Comparison of ENCODE assay signal across 8 mouse cellular contexts in the genomic region with DNA sequence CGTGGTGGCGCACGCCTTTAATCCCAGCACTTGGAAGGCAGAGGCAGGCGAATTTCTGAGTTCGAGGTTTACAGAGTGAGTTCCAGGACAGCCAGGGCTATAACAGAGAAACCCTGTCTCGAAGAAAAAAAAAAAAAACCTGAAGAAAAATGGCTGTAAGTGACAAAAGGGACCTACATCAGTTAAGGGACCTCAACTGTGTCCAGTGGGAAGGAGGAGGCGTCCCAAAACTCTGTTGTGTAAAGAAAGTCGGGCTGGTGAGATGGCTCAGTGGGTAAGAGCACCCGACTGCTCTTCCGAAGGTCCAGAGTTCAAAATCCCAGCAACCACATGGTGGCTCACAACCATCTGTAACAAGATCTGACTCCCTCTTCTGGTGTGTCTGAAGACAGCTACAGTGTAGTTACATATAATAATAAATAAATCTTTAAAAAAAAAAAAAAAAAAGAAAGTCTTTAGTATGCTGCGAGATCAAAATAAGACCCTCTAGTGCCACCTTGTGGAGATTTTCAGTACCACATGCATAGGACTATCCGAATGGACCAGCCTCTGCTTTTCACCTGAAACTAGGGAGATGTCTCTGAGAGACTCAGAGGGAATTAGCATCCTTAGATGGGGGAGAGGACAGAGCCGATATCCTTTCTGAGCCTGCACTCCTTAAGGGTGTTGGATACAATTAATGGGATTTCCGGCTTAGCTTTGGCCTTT. TPM values are rescaled to one million over a fixed set of nuclear protein-coding genes. Genes with fewer than 3 reads are reported as not detected.
A peak's percentile ranks its signal among the peaks of the same experiment; 100 is the strongest.
DNase-seq lines count a peak whose midpoint lies in the region; ATAC-seq and TF ChIP-seq lines count a peak whose summit lies in the region.
"Not testable (repeated sequence)": the region's sequence is repeated elsewhere in the genome, so short reads cannot be mapped to it uniquely, and the experiment has no call there.

No protein-coding gene starts in this region.

- not testable (repeated sequence) for H3K27me3 ChIP-seq in MEL (ENCODE audit: control insufficient read depth in 1 of 2, insufficient read depth in 2 of 2, low read length in 2 of 2)
- H3K27me3 ChIP-seq in forebrain, embryonic 10.5 days (ENCODE audit: poor library complexity, severe bottlenecking): peaks cover 49% of the 10 kb centered on the region
- H3K27me3 ChIP-seq in hindbrain, embryonic 11.5 days (ENCODE audit: control insufficient read depth, insufficient read depth, low read length): peaks cover 36% of the 10 kb centered on the region
- peaks cover 38% of the 10 kb centered on the region for H3K27me3 ChIP-seq in lung, embryonic 15.5 days

- WGBS in forebrain, embryonic 10.5 days: 41% methylated on average over 14 of the region's 14 CpGs
- 41% methylated on average over 14 of the region's 14 CpGs for WGBS in hindbrain, embryonic 11.5 days
- 34% methylated on average over 14 of the region's 14 CpGs for WGBS in lung, embryonic 15.5 days

- not testable (repeated sequence) for H3K4me1 ChIP-seq in MEL (ENCODE audit: control insufficient read depth in 1 of 2, insufficient read depth in 2 of 2, low read length in 2 of 2); hindbrain, embryonic 11.5 days (replicated peaks; ENCODE audit: control insufficient read depth, insufficient read depth, low read length)
- peaks cover 36% of the 10 kb centered on the region for H3K4me1 ChIP-seq in forebrain, embryonic 10.5 days
- peaks cover 27% of the 10 kb centered on the region for H3K4me1 ChIP-seq in lung, embryonic 15.5 days

- TF ChIP-seq CTCF in MEL (IDR thresholded peaks at IDR 0.05 in 2 of 3, conservative IDR thresholded peaks at IDR 0.05 in 1 of 3; ENCODE audit: control insufficient read depth in 1 of 3, insufficient read depth in 1 of 3, low read depth in 2 of 3, low read length in 3 of 3, poor library complexity in 1 of 3, severe bottlenecking in 1 of 3): peak; percentile 43 to 72 (median 68); a peak in 5 of 6 replicates

- not testable (repeated sequence) for H3K9me3 ChIP-seq in MEL (replicated peaks; ENCODE audit: insufficient read depth, low read length); forebrain, embryonic 10.5 days; hindbrain, embryonic 11.5 days (ENCODE audit: control insufficient read depth, low read length); lung, embryonic 15.5 days

- H3K79me2 ChIP-seq in MEL (ENCODE audit: control insufficient read depth, insufficient read depth, low read length, poor library complexity): not testable (repeated sequence)

- TF ChIP-seq POLR2A in MEL (IDR thresholded peaks at IDR 0.05; ENCODE audit: control insufficient read depth in 1 of 2, insufficient read depth in 1 of 2, low read depth in 1 of 2, low read length in 2 of 2, poor library complexity in 1 of 2): not testable (repeated sequence)

- not testable (repeated sequence) for TF ChIP-seq EP300 in MEL (IDR thresholded peaks at IDR 0.05; ENCODE audit: low read depth in 1 of 2, low read length in 2 of 2)

- not testable (repeated sequence) for H3K4me2 ChIP-seq in hindbrain, embryonic 11.5 days (replicated peaks; ENCODE audit: low read depth, low read length)
- 0 out of 2 replicates have a peak overlapping the region, but pooled peaks have one; percentile 69 for H3K4me2 ChIP-seq in lung, embryonic 15.5 days

- peak; percentile 50 for TF ChIP-seq RAD21 in MEL (IDR thresholded peaks at IDR 0.05; ENCODE audit: low read depth, low read length)

- not testable (repeated sequence) for ATAC-seq in hindbrain, embryonic 11.5 days (ENCODE audit: low FRiP score); lung, embryonic 15.5 days (ENCODE audit: borderline replicate concordance, extremely low read depth, low FRiP score, low TSS enrichment)

- H3K27ac ChIP-seq in MEL (ENCODE audit: control insufficient read depth, low read depth, low read length); forebrain, embryonic 10.5 days; hindbrain, embryonic 11.5 days (ENCODE audit: low read depth, low read length); lung, embryonic 15.5 days: not testable (repeated sequence)

- peak; percentile 77 for DNase-seq in MEL (ENCODE audit: low read depth, low spot score)
- peak; percentile 69 for DNase-seq in cerebellum, adult 11 months
- DNase-seq in forebrain, embryonic 10.5 days (ENCODE audit: extremely low spot score, low spot score): peak; percentile 66
- peak; percentile 86 for DNase-seq in hindbrain, embryonic 11.5 days (ENCODE audit: low spot score)
- peak; percentile 72 to 82 for DNase-seq in layer of hippocampus, postnatal 14 days (ENCODE audit: low spot score in 2 of 2)
- peak; percentile 70 for DNase-seq in retina, postnatal 7 days (ENCODE audit: low read depth, low spot score)
- peak; percentile 84 for DNase-seq in thymus, postnatal 4 days

- not testable (repeated sequence) for H3K9ac ChIP-seq in MEL (ENCODE audit: control insufficient read depth, low read depth, low read length, poor library complexity, severe bottlenecking); hindbrain, embryonic 11.5 days (ENCODE audit: low read depth, low read length); lung, embryonic 15.5 days

- H3K4me3 ChIP-seq in MEL (ENCODE audit: control insufficient read depth in 1 of 2, insufficient read depth in 1 of 2, low read depth in 2 of 2, low read length in 2 of 2); hindbrain, embryonic 11.5 days (ENCODE audit: low read depth, low read length); lung, embryonic 15.5 days: not testable (repeated sequence)
- H3K4me3 ChIP-seq in forebrain, embryonic 10.5 days: 0 out of 2 replicates have a peak overlapping the region, but pooled peaks have one; percentile 3

- H3K36me3 ChIP-seq in MEL (ENCODE audit: control insufficient read depth in 1 of 2, insufficient read depth in 2 of 2, low read length in 2 of 2); hindbrain, embryonic 11.5 days (ENCODE audit: control insufficient read depth, insufficient read depth, low read length); lung, embryonic 15.5 days: not testable (repeated sequence)
- peaks cover 16% of the 10 kb centered on the region for H3K36me3 ChIP-seq in forebrain, embryonic 10.5 days (replicated peaks)

TF ChIP-seq in MEL, 35 proteins besides CTCF, POLR2A, EP300 and RAD21:
- TF ChIP-seq ZC3H11A (IDR thresholded peaks at IDR 0.05; ENCODE audit: low read depth, low read length) (peak; percentile 43), SMC3 (IDR thresholded peaks at IDR 0.05; ENCODE audit: low read depth, low read length) (peak; percentile 70)

RNA-seq across cellular contexts. Expression of gene Gnat1, which starts 1.5 kb away (rescaled TPM):
- total RNA-seq in MEL (2012; rRNA removed): 0.27 TPM in 1 of 2 replicates, not detected in the other
- 100 to 1,000 TPM in 1 of 2 experiments, not detected in 1; 326 TPM for polyA plus RNA-seq in MEL (2012; ENCODE audit: insufficient read depth in 1 of 2, insufficient read length in 2 of 2, low read depth in 1 of 2, low replicate concordance in 2 of 2, missing spikeins in 1 of 2)
- polyA plus RNA-seq in forebrain, embryonic 10.5 days (2016; fragmentation: Nextera tagmentation; extraction: Ambion mirVana): 3.9 and 4.1 TPM in 2 replicates
- 0.84 and 1.2 TPM in 2 replicates for polyA plus RNA-seq in hindbrain, embryonic 11.5 days (2014; fragmentation: Nextera tagmentation; extraction: Ambion mirVana)
- under 1 TPM in 1 of 2 experiments, not detected in 1; 0.60 TPM for total RNA-seq in layer of hippocampus, postnatal 14 days (2021)
- polyA plus RNA-seq in lung, embryonic 15.5 days (2015; fragmentation: Nextera tagmentation; extraction: Ambion mirVana): 0.54 and 0.93 TPM in 2 replicates

RNA-seq across cellular contexts. Expression of gene Slc38a3, which starts 8.6 kb away (rescaled TPM):
- not detected in 2 replicates for total RNA-seq in MEL (2012; rRNA removed)
- polyA plus RNA-seq in MEL (2012; ENCODE audit: insufficient read depth in 1 of 2, insufficient read length in 2 of 2, low read depth in 1 of 2, low replicate concordance in 2 of 2, missing spikeins in 1 of 2): not detected
- polyA plus RNA-seq in forebrain, embryonic 10.5 days (2016; fragmentation: Nextera tagmentation; extraction: Ambion mirVana): 8.8 and 9.0 TPM in 2 replicates
- 8.0 and 9.8 TPM in 2 replicates for polyA plus RNA-seq in hindbrain, embryonic 11.5 days (2014; fragmentation: Nextera tagmentation; extraction: Ambion mirVana)
- total RNA-seq in layer of hippocampus, postnatal 14 days (2021): 10 to 100 TPM; 83.3 to 98.4 TPM
- 3.9 and 4.1 TPM in 2 replicates for polyA plus RNA-seq in lung, embryonic 15.5 days (2015; fragmentation: Nextera tagmentation; extraction: Ambion mirVana)

RNA-seq across cellular contexts. Expression of gene Sema3f, which starts 32.3 kb away (rescaled TPM):
- not detected in 2 replicates for total RNA-seq in MEL (2012; rRNA removed)
- polyA plus RNA-seq in MEL (2012; ENCODE audit: insufficient read depth in 1 of 2, insufficient read length in 2 of 2, low read depth in 1 of 2, low replicate concordance in 2 of 2, missing spikeins in 1 of 2): not detected
- polyA plus RNA-seq in forebrain, embryonic 10.5 days (2016; fragmentation: Nextera tagmentation; extraction: Ambion mirVana): 10.0 and 11.2 TPM in 2 replicates
- polyA plus RNA-seq in hindbrain, embryonic 11.5 days (2014; fragmentation: Nextera tagmentation; extraction: Ambion mirVana): 10.7 and 12.0 TPM in 2 replicates
- total RNA-seq in layer of hippocampus, postnatal 14 days (2021): 1 to 10 TPM; 4.3 to 4.8 TPM
- 12.3 and 13.7 TPM in 2 replicates for polyA plus RNA-seq in lung, embryonic 15.5 days (2015; fragmentation: Nextera tagmentation; extraction: Ambion mirVana)

RNA-seq across cellular contexts. Expression of gene Gnai2, which starts 42.8 kb away (rescaled TPM):
- total RNA-seq in MEL (2012; rRNA removed): 129 and 131 TPM in 2 replicates
- polyA plus RNA-seq in MEL (2012; ENCODE audit: insufficient read depth in 1 of 2, insufficient read length in 2 of 2, low read depth in 1 of 2, low replicate concordance in 2 of 2, missing spikeins in 1 of 2): 100 to 1,000 TPM; 137 to 335 TPM
- polyA plus RNA-seq in forebrain, embryonic 10.5 days (2016; fragmentation: Nextera tagmentation; extraction: Ambion mirVana): 526 and 533 TPM in 2 replicates
- polyA plus RNA-seq in hindbrain, embryonic 11.5 days (2014; fragmentation: Nextera tagmentation; extraction: Ambion mirVana): 529 and 534 TPM in 2 replicates
- 100 to 1,000 TPM; 215 to 224 TPM for total RNA-seq in layer of hippocampus, postnatal 14 days (2021)
- 469 and 478 TPM in 2 replicates for polyA plus RNA-seq in lung, embryonic 15.5 days (2015; fragmentation: Nextera tagmentation; extraction: Ambion mirVana)

Comparison
In these comparisons a context has a peak if more than half of its experiments do, and no peak if none do; other contexts are left out.
1. RNA of gene Sema3f, which starts 32.3 kb away (polyA plus RNA-seq): 12.3 to 13.7 TPM in lung, embryonic 15.5 days, 10.7 to 12.0 TPM in hindbrain, embryonic 11.5 days and 10.0 to 11.2 TPM in forebrain, embryonic 10.5 days; not detected in MEL; every median in the first group is over 10 times any median in the second.
2. Peak in every context shown above with its lines, with median percentiles within 50 percentile points of each other: DNase-seq.